Mouse (Mus musculus) limb, embryonic 15.5 days (tissue): ENCODE data around the gene Samd7. TPM values are rescaled to one million over a fixed set of nuclear protein-coding genes. Genes with fewer than 3 reads are reported as not detected.

Experiments
- ATAC-seq: fragments of 200-750 bp; cut with Nextera tagmentation; 2 replicates; pipeline ENCODE4 v1.8.0; 2017; ENCODE audit warnings: low read depth, moderate TSS enrichment; ENCODE audit not compliant: insufficient number of reproducible peaks, low FRiP score, low TSS enrichment
- H3K27ac ChIP-seq: fragments of 300-500 bp; sonication (generic); 2 replicates; pipeline ENCODE4 v1.5.1; 2015; ENCODE audit warnings: moderate library complexity, mild to moderate bottlenecking, inconsistent platforms
- H3K27me3 ChIP-seq: fragments of 300-500 bp; sonication (generic); 2 replicates; pipeline ENCODE4 v1.6.1; 2015; ENCODE audit warnings: inconsistent platforms
- H3K36me3 ChIP-seq: fragments of 300-500 bp; sonication (generic); 2 replicates; pipeline ENCODE4 v1.6.1; 2015; ENCODE audit warnings: inconsistent platforms
- H3K4me1 ChIP-seq: fragments of 300-500 bp; sonication (generic); 2 replicates; pipeline ENCODE4 v1.6.1; 2015; ENCODE audit warnings: inconsistent platforms
- H3K4me2 ChIP-seq: fragments of 300-500 bp; sonication (generic); 2 replicates; pipeline ENCODE4 v1.6.1; 2015; ENCODE audit warnings: mild to moderate bottlenecking, inconsistent platforms
- H3K4me3 ChIP-seq: fragments of 300-500 bp; sonication (generic); 2 replicates; pipeline ENCODE4 v1.5.1; 2015; ENCODE audit warnings: mild to moderate bottlenecking, inconsistent platforms
- H3K9ac ChIP-seq: fragments of 300-500 bp; sonication (generic); 2 replicates; pipeline ENCODE4 v1.6.1; 2015; ENCODE audit warnings: inconsistent platforms
- H3K9me3 ChIP-seq: fragments of 300-500 bp; sonication (generic); 2 replicates; pipeline ENCODE4 v1.6.1; 2016; ENCODE audit warnings: inconsistent platforms
- WGBS: fragments of 180-500 bp; shearing (Covaris S2); methylation state at CpG from one replicate; pipeline ENCODE4 v1.1.7; 2015; 5-methylcytosine and 5-hydroxymethylcytosine counted together
- polyA plus RNA-seq: library from polyadenylated mRNA; unstranded; fragments of >200 nt; fragmentation: Nextera tagmentation; extraction: Ambion mirVana; gene quantifications from 2 replicates; pipeline ENCODE4 v1.2.1, GENCODE M21; 2015

Gene Samd7
- polyA plus RNA-seq, 1 experiment from 2014 or later: not detected

DNA sequence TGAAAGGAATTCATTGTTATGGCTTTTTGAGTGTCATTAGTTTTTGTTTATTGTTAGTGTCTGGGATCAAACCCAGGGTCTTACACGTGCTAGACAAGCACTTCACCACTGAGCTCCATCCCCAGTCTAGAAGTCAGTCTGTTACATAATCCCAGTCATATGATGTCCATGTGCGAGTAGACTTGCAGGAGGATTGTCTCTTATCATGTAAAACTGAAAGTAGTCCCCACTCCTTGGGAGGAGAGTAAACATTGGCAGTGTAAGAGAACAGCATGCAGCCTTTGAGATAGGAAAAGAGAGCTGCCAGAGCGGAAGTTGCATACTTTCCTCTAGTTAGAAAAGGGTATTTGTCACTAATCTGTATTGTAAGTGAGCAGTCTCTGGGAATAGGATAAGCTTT lies 66.8 kb downstream of the Samd7 start:
- Histone ChIP-seq H3K4me2 (no peak overlapping the region), H3K9ac (no peak overlapping the region), H3K4me3 (no peak overlapping the region), H3K36me3 (peaks cover 47% of the 10 kb centered on the region), H3K27ac (no peak overlapping the region), H3K9me3 (no peaks in the 10 kb centered on the region), H3K4me1 (no peaks in the 10 kb centered on the region), H3K27me3 (no peaks in the 10 kb centered on the region)
- ATAC-seq: no peak
- WGBS: 85% methylated on average over 3 of the region's 3 CpGs

Other genes with a start within 250 kb of the Samd7 start
- 37.7 and 38.4 TPM in 2 replicates for gene Mecom, start 198.3 kb upstream of the Samd7 start, polyA plus RNA-seq
- gene Actrt3, start 146.4 kb upstream of the Samd7 start, polyA plus RNA-seq: not detected in 2 replicates
- gene Mynn, start 144.2 kb upstream of the Samd7 start, polyA plus RNA-seq: 30.4 and 31.5 TPM in 2 replicates
- gene Lrriq4, start 101.8 kb upstream of the Samd7 start, polyA plus RNA-seq: not detected in 2 replicates
- gene Lrrc34, start 98.4 kb upstream of the Samd7 start, polyA plus RNA-seq: 0.42 and 0.89 TPM in 2 replicates
- 0.10 and 0.30 TPM in 2 replicates for gene Lrrc31, start 46.5 kb upstream of the Samd7 start, polyA plus RNA-seq
- gene Sec62, start 46.6 kb downstream of the Samd7 start, polyA plus RNA-seq: 86.5 and 102 TPM in 2 replicates
- gene Gpr160, start 109.7 kb downstream of the Samd7 start, polyA plus RNA-seq: 16.8 and 18.6 TPM in 2 replicates
- 6.5 and 6.7 TPM in 2 replicates for gene Phc3, start 223.1 kb downstream of the Samd7 start, polyA plus RNA-seq
- 29.7 and 38.6 TPM in 2 replicates for gene Prkci, start 249.5 kb downstream of the Samd7 start, polyA plus RNA-seq